In genomic region chr7:63671904-63672303, GRCm38 (mm10) we compare ENCODE assay signal across 9 mouse cellular contexts.
DNase-seq lines count a peak whose midpoint lies in the region; TF ChIP-seq lines count a peak whose summit lies in the region.
"Had no signal": no experiment of that assay in that cellular context is flagged by ENCODE, and none has a peak within 500 bp of the region (broad histone marks: within the 10 kb centered on the region; RNA-seq: fewer than 3 reads in every experiment).

No protein-coding gene starts in this region.

- 22% methylated on average over 3 of the region's 3 CpGs for WGBS in small intestine, adult 2 months

- DNase-seq in gastrocnemius, adult 18-20 months (ENCODE audit: low spot score): peak; percentile 23
- DNase-seq in gastrocnemius, postnatal 25 days: no peak
- DNase-seq in cerebellum, adult 11 months: peak; percentile 69
- peak; percentile 58 for DNase-seq in forelimb bud, embryonic 11.5 days (ENCODE audit: low read depth, low spot score)
- DNase-seq in hindlimb bud, embryonic 11.5 days (ENCODE audit: extremely low spot score, low read depth, low spot score): peak; percentile 28
- DNase-seq in left cerebral cortex, adult 18-20 months (ENCODE audit: low spot score in 2 of 2): peak; percentile 84 to 88
- peak; percentile 74 for DNase-seq in mesoderm, embryonic 11.5 days (ENCODE audit: low read depth, low spot score)

- H3K4me1 ChIP-seq in small intestine, adult 2 months (ENCODE audit: control insufficient read depth, insufficient read depth, insufficient read length, low read length): no peaks in the 10 kb centered on the region

- no peaks in the 10 kb centered on the region for H3K27me3 ChIP-seq in small intestine, adult 2 months (ENCODE audit: control insufficient read depth, insufficient read depth, low read length)

- no peak overlapping the region for H3K4me3 ChIP-seq in small intestine, adult 2 months (ENCODE audit: low read depth, low read length)
- H3K4me3 ChIP-seq: myocyte had no signal

- no peaks in the 10 kb centered on the region for H3K36me3 ChIP-seq in small intestine, adult 2 months (ENCODE audit: control insufficient read depth, insufficient read depth, low read length)

- no peak overlapping the region for H3K27ac ChIP-seq in small intestine, adult 2 months (ENCODE audit: insufficient read depth, low read depth, low read length)

- TF ChIP-seq POLR2A in small intestine, adult 2 months (IDR thresholded peaks at IDR 0.05; ENCODE audit: low read depth, low read length): no peak

- TF ChIP-seq CTCF in small intestine, adult 2 months (IDR thresholded peaks at IDR 0.05; ENCODE audit: extremely low read depth, insufficient read length, insufficient replicate concordance, low read depth, low read length): peak; percentile 67; the same call in 1 of the 2 replicates
